Mouse (Mus musculus): Measurements from ENCODE around the gene Gys1. TPM values are rescaled to one million over a fixed set of nuclear protein-coding genes. Genes with fewer than 3 reads are reported as not detected.

Gene Gys1
- polyA plus RNA-seq, 1 experiment from 2014 or later = 37.0 TPM

GRCm38 (mm10) chr7:45446589-45446988, 11.9 kb downstream of the Gys1 start:
- Histone ChIP-seq H3K4me1 (replicated peaks; ENCODE audit: control insufficient read depth, insufficient read depth, low read length) (no peaks in the 10 kb centered on the region), H3K4me3 (ENCODE audit: low read depth, low read length) (no peak overlapping the region), H3K27ac (ENCODE audit: low read depth, low read length) (no peak overlapping the region), H3K4me2 (ENCODE audit: low read depth, low read length, severe bottlenecking) (no peak overlapping the region), H3K27me3 (ENCODE audit: control insufficient read depth, insufficient read depth, low read length) (no peaks in the 10 kb centered on the region), H3K36me3 (ENCODE audit: control insufficient read depth, insufficient read depth, low read length) (no peaks in the 10 kb centered on the region; the same call in 1 of the 2 replicates), H3K9ac (ENCODE audit: low read length) (no peak overlapping the region), H3K9me3 (ENCODE audit: control insufficient read depth, low read length) (no peaks in the 10 kb centered on the region)
- no peak for ATAC-seq (replicated peaks; ENCODE audit: low FRiP score)
- DNase-seq (ENCODE audit: low spot score) = no peak

- Histone ChIP-seq H3K27ac (ENCODE audit: low read depth, low read length) (no peak overlapping the region), H3K4me3 (ENCODE audit: low read depth, low read length) (no peak overlapping the region), H3K36me3 (ENCODE audit: control insufficient read depth, insufficient read depth, low read length) (no peaks in the 10 kb centered on the region; the same call in 1 of the 2 replicates), H3K4me2 (ENCODE audit: low read depth, low read length, severe bottlenecking) (no peak overlapping the region), H3K9ac (ENCODE audit: low read length) (no peak overlapping the region), H3K27me3 (ENCODE audit: control insufficient read depth, insufficient read depth, low read length) (no peaks in the 10 kb centered on the region), H3K9me3 (ENCODE audit: control insufficient read depth, low read length) (no peaks in the 10 kb centered on the region), H3K4me1 (replicated peaks; ENCODE audit: control insufficient read depth, insufficient read depth, low read length) (no peaks in the 10 kb centered on the region)
- 39% methylated on average over 11 of the region's 11 CpGs for WGBS
- ATAC-seq (replicated peaks; ENCODE audit: low FRiP score) (no peak), DNase-seq (ENCODE audit: low spot score) (no peak)
Observed at GRCm38 (mm10) chr7:45447325-45447990, 12.8 kb downstream of the Gys1 start.

- Histone ChIP-seq H3K27ac (ENCODE audit: low read depth, low read length) (no peak overlapping the region), H3K36me3 (ENCODE audit: control insufficient read depth, insufficient read depth, low read length) (no peaks in the 10 kb centered on the region), H3K4me2 (ENCODE audit: low read depth, low read length, severe bottlenecking) (no peak overlapping the region), H3K4me3 (ENCODE audit: low read depth, low read length) (no peak overlapping the region), H3K9me3 (ENCODE audit: control insufficient read depth, low read length) (no peaks in the 10 kb centered on the region), H3K27me3 (ENCODE audit: control insufficient read depth, insufficient read depth, low read length) (no peaks in the 10 kb centered on the region), H3K9ac (ENCODE audit: low read length) (no peak overlapping the region), H3K4me1 (replicated peaks; ENCODE audit: control insufficient read depth, insufficient read depth, low read length) (no peaks in the 10 kb centered on the region)
- no peak for DNase-seq (ENCODE audit: low spot score)
- WGBS = 93% methylated on average over 1 of the region's 1 CpGs
- ATAC-seq (replicated peaks; ENCODE audit: low FRiP score) = no peak
Observed at GRCm38 (mm10) chr7:45449974-45450373, 15.3 kb downstream of the Gys1 start.

GRCm38 (mm10) chr7:45451344-45451982, 16.8 kb downstream of the Gys1 start:
- Histone ChIP-seq H3K36me3 (ENCODE audit: control insufficient read depth, insufficient read depth, low read length) (no peaks in the 10 kb centered on the region), H3K27me3 (ENCODE audit: control insufficient read depth, insufficient read depth, low read length) (no peaks in the 10 kb centered on the region), H3K9me3 (ENCODE audit: control insufficient read depth, low read length) (no peaks in the 10 kb centered on the region), H3K4me1 (replicated peaks; ENCODE audit: control insufficient read depth, insufficient read depth, low read length) (no peaks in the 10 kb centered on the region), H3K4me2 (ENCODE audit: low read depth, low read length, severe bottlenecking) (no peak overlapping the region), H3K27ac (ENCODE audit: low read depth, low read length) (no peak overlapping the region), H3K4me3 (ENCODE audit: low read depth, low read length) (no peak overlapping the region), H3K9ac (ENCODE audit: low read length) (no peak overlapping the region)
- peak; percentile 90 for DNase-seq (ENCODE audit: low spot score)
- peak; percentile 71 for ATAC-seq (replicated peaks; ENCODE audit: low FRiP score)
- WGBS = 52% methylated on average over 23 of the region's 23 CpGs

- Histone ChIP-seq H3K27me3 (ENCODE audit: control insufficient read depth, insufficient read depth, low read length) (no peaks in the 10 kb centered on the region), H3K27ac (ENCODE audit: low read depth, low read length) (no peak overlapping the region), H3K36me3 (ENCODE audit: control insufficient read depth, insufficient read depth, low read length) (peaks cover 3% of the 10 kb centered on the region; the same call in 1 of the 2 replicates), H3K4me1 (replicated peaks; ENCODE audit: control insufficient read depth, insufficient read depth, low read length) (no peaks in the 10 kb centered on the region; the same call in 1 of the 2 replicates), H3K9ac (ENCODE audit: low read length) (no peak overlapping the region), H3K4me2 (ENCODE audit: low read depth, low read length, severe bottlenecking) (no peak overlapping the region), H3K4me3 (ENCODE audit: low read depth, low read length) (no peak overlapping the region), H3K9me3 (ENCODE audit: control insufficient read depth, low read length) (no peaks in the 10 kb centered on the region)
- ATAC-seq (replicated peaks; ENCODE audit: low FRiP score) (no peak), DNase-seq (ENCODE audit: low spot score) (no peak)
- 84% methylated on average over 15 of the region's 15 CpGs for WGBS
Observed at GRCm38 (mm10) chr7:45454971-45455370, 20.3 kb downstream of the Gys1 start.

- no peak overlapping the region for H3K9ac ChIP-seq (ENCODE audit: low read length)
- peaks cover 10% of the 10 kb centered on the region; the same call in 1 of the 2 replicates for H3K4me1 ChIP-seq (replicated peaks; ENCODE audit: control insufficient read depth, insufficient read depth, low read length)
- 77% methylated on average over 13 of the region's 13 CpGs for WGBS
- no peaks in the 10 kb centered on the region for H3K27me3 ChIP-seq (ENCODE audit: control insufficient read depth, insufficient read depth, low read length)
- H3K36me3 ChIP-seq (ENCODE audit: control insufficient read depth, insufficient read depth, low read length) = peaks cover 3% of the 10 kb centered on the region; the same call in 1 of the 2 replicates
- no peaks in the 10 kb centered on the region for H3K9me3 ChIP-seq (ENCODE audit: control insufficient read depth, low read length)
- no peak overlapping the region for H3K4me2 ChIP-seq (ENCODE audit: low read depth, low read length, severe bottlenecking)
- H3K27ac ChIP-seq (ENCODE audit: low read depth, low read length) = no peak overlapping the region
- no peak overlapping the region for H3K4me3 ChIP-seq (ENCODE audit: low read depth, low read length)
- ATAC-seq (replicated peaks; ENCODE audit: low FRiP score) (no peak), DNase-seq (ENCODE audit: low spot score) (no peak)
Observed at GRCm38 (mm10) chr7:45455932-45456696, 21.5 kb downstream of the Gys1 start.

- H3K27ac ChIP-seq (ENCODE audit: low read depth, low read length) = no peak overlapping the region
- 70% methylated on average over 9 of the region's 9 CpGs for WGBS
- no peaks in the 10 kb centered on the region for H3K27me3 ChIP-seq (ENCODE audit: control insufficient read depth, insufficient read depth, low read length)
- ATAC-seq (replicated peaks; ENCODE audit: low FRiP score) (no peak), DNase-seq (ENCODE audit: low spot score) (no peak)
- H3K9ac ChIP-seq (ENCODE audit: low read length) = no peak overlapping the region
- H3K4me2 ChIP-seq (ENCODE audit: low read depth, low read length, severe bottlenecking) = no peak overlapping the region
- no peaks in the 10 kb centered on the region for H3K9me3 ChIP-seq (ENCODE audit: control insufficient read depth, low read length)
- H3K4me1 ChIP-seq (replicated peaks; ENCODE audit: control insufficient read depth, insufficient read depth, low read length) = peaks cover 10% of the 10 kb centered on the region; the same call in 1 of the 2 replicates
- H3K36me3 ChIP-seq (ENCODE audit: control insufficient read depth, insufficient read depth, low read length) = peaks cover 3% of the 10 kb centered on the region; the same call in 1 of the 2 replicates
- H3K4me3 ChIP-seq (ENCODE audit: low read depth, low read length) = no peak overlapping the region
Observed at GRCm38 (mm10) chr7:45456721-45457203, 22.1 kb downstream of the Gys1 start.

GRCm38 (mm10) chr7:45457204-45458060, 22.8 kb downstream of the Gys1 start:
- WGBS = 81% methylated on average over 9 of the region's 10 CpGs
- Histone ChIP-seq H3K4me3 (ENCODE audit: low read depth, low read length) (peak overlapping the region; percentile 82), H3K9ac (ENCODE audit: low read length) (no peak overlapping the region; the same call in 1 of the 2 replicates), H3K27ac (ENCODE audit: low read depth, low read length) (no peak overlapping the region), H3K4me1 (replicated peaks; ENCODE audit: control insufficient read depth, insufficient read depth, low read length) (peaks cover 10% of the 10 kb centered on the region; the same call in 1 of the 2 replicates), H3K27me3 (ENCODE audit: control insufficient read depth, insufficient read depth, low read length) (no peaks in the 10 kb centered on the region), H3K9me3 (ENCODE audit: control insufficient read depth, low read length) (no peaks in the 10 kb centered on the region), H3K36me3 (ENCODE audit: control insufficient read depth, insufficient read depth, low read length) (peaks cover 3% of the 10 kb centered on the region; the same call in 1 of the 2 replicates), H3K4me2 (ENCODE audit: low read depth, low read length, severe bottlenecking) (peak overlapping the region; percentile 81)
- DNase-seq (ENCODE audit: low spot score) (no peak), ATAC-seq (replicated peaks; ENCODE audit: low FRiP score) (no peak)

All from forebrain, embryonic 11.5 days (tissue).